Mouse (Mus musculus): ENCODE data around the gene Mitf.

Mitf gene

DNA sequence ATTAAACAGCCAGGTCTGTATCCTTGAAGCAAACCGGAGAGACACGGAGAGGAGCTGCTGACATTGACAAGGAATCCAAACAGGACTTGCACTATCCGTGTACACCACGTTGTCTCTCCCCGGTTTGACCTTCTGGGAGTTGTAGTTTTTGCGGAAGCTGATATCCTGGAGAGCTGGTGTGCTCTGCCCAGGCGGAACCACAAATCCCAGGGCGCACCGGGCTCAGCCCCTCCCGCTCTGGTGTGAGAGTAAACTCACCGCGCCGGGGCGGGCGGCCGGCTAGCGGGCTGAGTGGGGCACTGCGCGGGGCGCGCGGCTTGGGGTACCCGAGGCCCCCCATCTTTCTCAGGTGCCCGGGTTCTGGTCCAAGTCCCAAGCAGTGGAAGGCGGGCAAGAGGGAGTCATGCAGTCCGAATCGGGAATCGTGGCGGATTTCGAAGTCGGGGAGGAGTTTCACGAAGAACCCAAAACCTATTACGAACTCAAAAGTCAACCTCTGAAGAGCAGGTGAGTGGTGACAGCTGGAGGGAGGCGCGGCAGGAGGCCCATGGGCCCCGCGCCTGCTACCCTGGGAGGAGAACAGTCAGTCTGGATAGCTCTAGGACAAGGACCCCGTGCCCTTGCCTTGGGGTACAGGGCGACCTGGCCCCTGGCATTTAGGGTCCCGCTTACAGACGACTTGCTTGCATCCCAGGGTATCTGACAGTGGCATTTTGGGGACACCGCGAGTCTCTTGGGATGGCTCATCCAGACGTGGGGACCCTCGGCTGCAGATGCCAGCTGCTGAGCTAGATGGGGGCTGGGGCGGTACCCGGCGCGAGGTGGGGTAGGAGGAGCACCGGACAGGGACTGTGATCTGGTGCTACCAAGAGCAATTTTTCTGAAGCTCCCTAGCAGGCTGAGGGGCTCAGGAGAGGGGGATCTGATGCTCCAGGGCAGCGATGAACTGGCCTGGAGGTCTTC is at the start of gene Mitf:
Mitf (plus strand) TSS at position 272 of the 963 bp plus-strand sequence.
- peak; percentile 93 to 95 for DNase-seq (ENCODE audit: low spot score in 2 of 2)

DNA sequence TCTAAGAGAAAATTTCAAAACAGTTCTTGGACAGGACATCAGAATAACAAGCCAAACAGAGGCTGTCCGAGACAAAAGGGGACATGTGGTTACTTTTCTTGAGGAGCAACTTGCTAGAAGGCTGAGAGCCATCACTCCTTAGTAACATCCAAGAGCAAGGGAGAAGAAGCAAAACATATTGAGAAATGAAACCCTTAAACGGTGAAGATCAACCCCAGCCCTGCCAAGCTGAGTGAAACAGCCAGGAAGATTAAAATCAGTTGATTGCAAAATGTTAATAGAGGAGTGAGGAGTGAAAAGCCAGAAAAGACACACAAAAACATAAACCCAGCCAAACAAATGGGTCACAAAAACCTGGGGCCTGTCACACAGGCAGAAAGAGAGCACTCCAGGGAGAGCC is 49.5 kb upstream of the Mitf start:
- peak; percentile 49 to 53 for DNase-seq (ENCODE audit: low spot score in 2 of 2)

DNA sequence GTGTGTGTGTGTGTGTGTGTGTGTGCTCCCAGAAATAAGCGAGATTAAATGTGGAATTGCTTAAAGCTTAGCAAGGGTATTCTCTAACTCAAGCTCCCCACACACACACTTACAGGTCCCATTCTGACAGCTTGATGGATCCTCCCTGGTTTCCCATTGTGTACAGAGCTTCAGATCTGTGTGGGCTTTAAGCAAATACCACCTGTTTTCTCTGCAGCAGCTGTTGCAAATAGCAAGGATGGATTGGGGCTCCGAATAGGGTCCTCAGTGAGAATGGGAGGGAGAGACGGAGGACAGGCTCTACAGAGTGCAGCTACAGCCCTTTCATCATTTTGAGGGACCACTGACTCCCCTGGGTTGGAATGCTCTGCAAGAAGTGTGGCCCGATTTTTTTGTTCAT is 48.0 kb upstream of the Mitf start:
- DNase-seq (ENCODE audit: low spot score in 2 of 2) = no peak

DNA sequence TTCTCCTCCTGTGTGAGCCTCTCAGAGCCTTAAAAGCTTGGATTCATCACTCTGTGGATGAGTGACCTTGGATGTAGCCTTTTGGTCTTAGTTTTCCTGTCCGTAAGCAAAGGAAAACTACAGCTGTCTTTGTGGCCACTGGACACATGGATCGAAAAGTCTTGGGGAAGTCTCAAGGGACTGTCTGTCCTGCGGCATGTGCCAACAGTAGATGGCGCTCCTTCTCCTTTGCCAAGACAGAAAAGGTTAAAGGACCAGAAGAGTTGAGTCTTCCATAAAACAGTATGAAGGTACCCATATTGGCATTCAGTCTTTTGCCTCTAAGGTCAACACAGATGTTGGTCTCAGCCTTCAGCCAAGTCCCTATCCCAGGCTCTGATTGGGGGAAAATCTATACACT is 47.6 kb upstream of the Mitf start:
- peak in 1 of 2 experiments; percentile 29 for DNase-seq (ENCODE audit: low spot score in 2 of 2)

DNA sequence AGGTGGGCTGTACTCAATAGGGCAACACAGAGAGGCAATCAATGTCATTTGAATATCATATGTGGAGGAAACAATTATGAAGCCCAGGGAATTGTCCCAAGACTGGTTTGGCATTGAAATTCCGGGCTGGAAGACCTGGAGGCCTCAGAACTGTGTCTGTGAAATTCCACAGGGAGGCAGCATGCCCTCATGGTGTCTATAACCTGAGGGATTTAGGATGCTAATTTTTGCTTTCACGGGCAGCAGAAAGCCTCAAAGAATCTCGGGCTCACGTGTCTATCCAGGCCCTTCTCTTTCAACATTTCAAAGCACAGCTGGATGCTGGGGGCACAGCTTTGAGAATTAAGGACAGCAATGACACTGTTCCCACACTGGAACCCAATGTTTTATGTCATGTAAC is 45.5 kb upstream of the Mitf start:
- DNase-seq (ENCODE audit: low spot score in 2 of 2) = peak in 1 of 2 experiments; percentile 5

DNA sequence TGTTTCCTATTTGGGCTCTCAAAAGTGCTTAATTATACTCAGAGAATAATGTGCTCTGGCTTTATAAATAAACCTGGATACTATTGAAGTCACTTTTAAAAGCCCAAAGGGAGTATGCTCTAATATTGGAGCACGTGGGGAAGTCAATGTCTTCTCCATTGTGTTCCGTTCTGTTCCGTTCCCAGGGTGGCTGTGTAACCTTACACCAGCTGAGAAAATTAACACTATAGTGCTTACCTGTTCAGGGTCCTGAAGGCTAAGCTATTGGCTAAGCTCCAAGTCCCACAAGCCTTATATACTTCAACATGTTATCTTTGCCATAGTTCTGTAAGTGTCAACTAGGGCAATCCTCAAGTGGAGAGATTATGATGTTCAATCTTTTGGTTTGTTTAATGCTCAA is 42.9 kb upstream of the Mitf start:
- DNase-seq (ENCODE audit: low spot score in 2 of 2) = no peak

DNA sequence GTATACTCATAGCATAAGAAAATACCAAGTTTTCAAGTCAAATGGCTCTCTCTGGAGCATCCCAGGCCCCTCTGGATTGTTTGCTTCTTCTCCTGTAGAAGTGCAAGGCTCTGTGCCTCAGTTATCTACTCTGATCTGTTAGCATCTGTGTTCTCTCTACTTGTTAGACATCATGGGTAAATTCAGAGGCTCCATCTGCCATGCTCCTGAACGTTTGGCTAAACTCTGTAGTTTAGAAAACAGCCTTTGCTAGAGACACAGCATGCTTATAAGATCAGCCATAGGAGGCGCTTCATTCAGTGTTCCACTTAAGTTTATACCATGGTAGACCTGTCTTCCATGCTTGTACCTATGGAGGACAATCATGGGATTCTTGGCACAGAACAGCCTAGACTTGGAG is 39.0 kb upstream of the Mitf start:
- no peak for DNase-seq (ENCODE audit: low spot score in 2 of 2)

DNA sequence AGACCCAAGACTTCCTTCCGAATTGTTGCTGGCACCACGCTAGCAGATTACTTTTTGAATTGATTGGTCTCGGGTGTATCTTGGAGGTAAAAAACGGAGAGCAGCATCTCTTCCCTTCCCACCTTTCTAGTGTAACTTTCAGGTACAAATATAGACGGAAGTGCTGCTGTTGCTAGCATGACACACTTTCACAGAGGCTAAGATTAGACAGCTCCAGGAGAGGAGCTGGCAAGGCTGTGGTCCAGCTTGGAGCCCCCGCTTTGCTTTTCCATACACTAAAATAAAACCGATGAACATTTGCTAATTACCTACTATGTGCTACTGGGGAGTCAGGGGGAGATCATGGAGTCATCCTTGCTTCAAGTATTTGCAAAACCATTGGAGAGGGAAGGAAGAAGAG is 37.3 kb upstream of the Mitf start:
- no peak for DNase-seq (ENCODE audit: low spot score in 2 of 2)

DNA sequence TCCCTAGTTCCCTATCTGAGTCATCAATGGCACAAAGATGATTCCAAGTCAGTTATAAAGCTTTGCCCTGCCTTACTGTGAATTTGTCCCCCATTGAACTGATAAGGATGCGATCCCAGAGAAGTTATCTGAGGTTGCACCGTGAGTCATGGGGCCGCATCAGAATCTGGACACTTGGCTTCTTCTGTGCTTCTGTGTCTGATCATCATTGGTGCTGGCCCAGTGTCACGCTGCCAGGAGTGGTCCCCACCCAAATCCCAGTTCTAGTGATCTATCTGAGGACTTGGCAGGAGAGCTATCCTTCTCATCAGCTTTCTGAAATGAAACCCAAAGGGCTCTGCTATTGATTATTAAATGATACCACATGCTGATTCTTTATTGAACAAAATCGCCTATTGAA is 25.5 kb upstream of the Mitf start:
- no peak for DNase-seq (ENCODE audit: low spot score in 2 of 2)

DNA sequence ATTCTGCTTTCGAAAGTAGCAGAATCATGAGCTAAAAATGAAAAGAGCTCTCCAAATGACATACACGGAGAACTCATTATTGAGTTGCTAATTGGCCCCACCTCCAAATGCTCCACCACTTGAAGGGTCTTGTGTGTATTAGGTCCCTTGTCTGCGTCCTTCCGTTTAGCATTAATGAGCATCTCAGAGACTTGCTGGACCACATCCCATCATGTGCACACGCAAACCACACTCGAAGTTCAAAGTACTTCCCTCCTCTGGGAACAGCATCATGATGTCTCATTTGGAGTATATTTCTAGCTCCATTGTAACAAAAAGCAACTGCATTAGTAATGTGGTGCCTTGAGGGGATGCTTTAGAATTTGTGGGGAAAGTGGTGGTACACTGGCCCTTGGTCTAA is 24.6 kb upstream of the Mitf start:
- DNase-seq (ENCODE audit: low spot score in 2 of 2) = no peak

DNA sequence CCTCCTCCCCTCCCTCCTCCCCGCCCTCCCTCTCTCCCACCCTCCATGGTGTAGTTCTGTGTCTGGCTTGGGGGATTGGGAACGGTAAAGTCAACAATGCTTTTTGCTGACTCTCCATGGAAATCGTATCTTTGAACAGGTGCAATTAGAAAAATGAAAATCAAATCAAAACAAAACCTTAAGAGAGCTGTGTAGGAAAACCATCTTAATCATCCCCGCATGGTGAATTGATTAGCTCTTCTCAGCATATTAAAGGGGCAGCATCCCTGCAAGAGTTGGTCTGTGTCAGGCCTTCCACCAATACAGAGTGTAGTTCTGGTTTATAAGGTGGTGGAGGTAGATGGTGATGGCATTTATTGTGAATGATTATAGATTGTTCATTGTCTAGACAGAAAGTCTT is 20.0 kb upstream of the Mitf start:
- no peak for DNase-seq (ENCODE audit: low spot score in 2 of 2)

DNA sequence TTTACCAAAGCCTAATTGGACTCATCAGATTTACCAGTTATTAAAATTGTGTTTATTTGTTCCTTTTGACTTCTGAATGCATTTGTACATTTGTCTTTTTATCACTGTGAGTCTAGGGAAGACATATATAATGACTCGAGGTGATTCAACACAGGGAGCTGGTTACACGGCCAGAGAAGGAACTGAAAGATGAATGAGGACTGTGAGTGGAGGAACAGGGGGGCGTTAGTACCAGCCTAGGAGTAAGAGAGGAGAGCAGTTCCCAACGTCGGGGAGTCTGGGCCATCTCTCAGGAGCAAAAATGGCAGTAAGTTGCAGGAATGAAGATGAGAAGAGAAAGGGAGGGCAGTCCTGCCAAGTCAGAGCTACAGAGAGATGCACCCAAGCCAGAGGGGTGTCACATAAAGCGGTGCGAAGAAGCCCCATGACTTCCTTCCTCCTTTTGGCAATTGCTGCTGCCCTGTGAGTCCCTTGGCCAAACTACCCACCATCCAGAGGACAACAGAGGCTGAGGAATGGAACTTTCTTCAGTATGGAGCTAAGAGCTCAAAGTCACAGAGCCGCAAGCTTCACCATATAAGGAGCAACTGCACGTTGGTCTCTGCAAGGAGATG is 18.4 kb upstream of the Mitf start:
- peak in 1 of 2 experiments; percentile 15 for DNase-seq (ENCODE audit: low spot score in 2 of 2)

DNA sequence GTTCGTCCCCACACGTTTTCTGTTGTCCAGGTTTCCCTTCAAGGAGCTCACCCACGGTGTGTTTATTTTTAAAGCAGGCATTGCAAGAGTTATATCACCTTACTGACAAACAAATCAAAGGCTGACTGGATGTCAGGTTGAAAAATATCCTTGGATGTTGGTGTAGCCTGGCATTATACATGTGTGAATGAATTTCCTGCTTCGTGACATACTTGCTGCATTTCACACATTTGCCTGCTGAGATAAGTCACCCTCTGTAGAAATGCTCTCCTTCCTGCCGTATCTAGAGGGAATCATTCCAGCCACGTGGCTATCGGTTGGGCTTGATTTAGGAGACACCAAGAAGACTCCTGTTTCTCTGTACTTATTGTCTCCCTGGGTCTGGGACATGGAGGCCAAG is 17.2 kb upstream of the Mitf start:
- DNase-seq (ENCODE audit: low spot score in 2 of 2) = no peak

DNA sequence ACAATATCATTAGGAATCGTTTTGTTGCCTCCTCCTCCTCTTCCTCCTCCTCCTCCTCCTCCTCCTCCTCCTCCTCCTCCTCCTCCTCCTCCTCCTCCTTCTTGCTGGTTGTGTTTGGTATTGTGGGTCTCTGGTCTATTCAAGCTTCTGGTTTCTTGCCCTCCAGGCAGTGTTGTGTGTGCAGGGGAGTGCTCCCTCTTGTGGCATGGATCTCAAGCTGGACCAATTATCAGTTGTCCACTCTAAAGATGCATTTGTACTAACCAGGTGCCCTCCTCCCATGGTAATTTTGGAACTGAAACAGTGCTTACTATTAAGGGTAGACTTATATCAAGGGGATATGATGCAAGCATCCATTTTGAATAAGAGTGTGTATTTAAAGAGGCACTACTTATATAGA is 14.7 kb upstream of the Mitf start:
- no peak for DNase-seq (ENCODE audit: low spot score in 2 of 2)

DNA sequence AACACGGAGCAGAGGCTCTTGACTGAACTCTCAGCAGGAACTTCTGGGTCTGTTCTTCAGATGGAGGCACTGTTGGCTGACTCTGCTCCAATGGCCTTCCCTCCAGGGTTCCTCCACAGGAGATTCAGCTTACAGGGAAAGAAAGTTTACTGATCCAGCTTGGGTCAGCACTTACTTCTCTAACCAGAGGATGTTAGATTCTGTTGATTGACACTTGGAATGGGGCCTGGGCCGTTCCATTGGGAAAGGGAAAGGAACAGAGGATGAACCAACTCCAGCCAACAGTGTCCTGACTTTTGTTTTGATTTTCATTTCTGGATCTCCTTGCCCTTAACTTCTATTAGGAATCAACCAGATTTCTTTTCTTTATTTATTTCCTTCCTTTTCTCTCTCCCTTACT is 11.7 kb upstream of the Mitf start:
- DNase-seq (ENCODE audit: low spot score in 2 of 2) = no peak

DNA sequence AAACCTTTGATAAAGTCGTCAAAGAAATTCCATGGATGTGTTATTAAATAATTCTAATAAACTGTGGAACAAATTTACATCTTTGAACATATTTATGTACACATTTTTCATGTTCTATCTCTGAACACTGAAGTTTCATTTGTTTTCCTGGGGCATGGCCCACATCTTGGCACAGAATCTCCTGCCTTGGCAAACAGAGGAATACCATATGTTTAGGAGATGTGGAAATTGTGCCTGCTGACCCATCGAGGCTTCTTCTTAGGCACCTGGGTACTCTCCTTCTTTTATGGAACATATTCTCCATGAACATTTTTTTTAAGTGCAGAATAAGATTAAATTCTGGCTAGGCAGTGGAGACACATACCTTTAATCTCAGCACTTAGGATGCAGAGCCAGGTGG is 6.2 kb upstream of the Mitf start:
- DNase-seq (ENCODE audit: low spot score in 2 of 2) = no peak

DNA sequence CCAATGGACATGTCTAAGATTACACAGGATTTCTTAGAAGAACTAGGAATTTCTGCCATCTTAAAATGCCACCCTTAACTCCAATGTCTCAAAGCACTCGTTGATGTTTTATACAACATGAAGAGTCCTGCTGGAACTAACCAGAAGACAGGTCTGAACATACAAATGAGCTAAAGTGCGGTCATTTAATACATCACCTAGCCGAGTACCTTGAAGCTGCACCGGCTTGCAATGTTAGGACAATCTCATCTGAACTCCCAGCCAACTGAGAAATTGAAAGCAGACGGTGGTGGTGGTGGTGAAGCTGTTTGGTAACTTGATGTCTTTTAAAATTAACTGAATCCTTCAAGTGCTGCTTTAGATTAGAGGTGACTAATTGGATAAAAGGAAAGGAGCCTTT is 801 bp upstream of the Mitf start:
- DNase-seq (ENCODE audit: low spot score in 2 of 2) = no peak

DNA sequence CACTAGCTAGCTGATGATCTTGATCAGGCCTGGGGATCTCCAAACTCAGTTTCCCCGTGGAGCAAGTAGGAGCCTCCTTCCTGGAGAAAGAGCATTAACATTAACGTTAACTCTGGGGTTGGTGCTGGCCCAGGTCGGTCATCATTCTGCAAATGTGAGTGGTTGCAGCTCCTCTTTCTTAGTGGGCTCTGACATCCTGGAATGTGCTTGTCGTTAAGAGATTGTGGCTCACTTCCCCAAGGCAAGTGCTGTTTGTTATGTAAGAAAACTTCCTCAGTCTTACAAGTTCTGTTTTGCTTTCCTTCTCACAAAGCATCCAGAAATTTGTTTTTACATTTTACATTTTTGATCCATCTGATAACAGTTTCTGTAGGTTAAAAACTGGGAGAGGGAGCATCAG is 7.3 kb downstream of the Mitf start:
- DNase-seq (ENCODE audit: low spot score in 2 of 2) = no peak

DNA sequence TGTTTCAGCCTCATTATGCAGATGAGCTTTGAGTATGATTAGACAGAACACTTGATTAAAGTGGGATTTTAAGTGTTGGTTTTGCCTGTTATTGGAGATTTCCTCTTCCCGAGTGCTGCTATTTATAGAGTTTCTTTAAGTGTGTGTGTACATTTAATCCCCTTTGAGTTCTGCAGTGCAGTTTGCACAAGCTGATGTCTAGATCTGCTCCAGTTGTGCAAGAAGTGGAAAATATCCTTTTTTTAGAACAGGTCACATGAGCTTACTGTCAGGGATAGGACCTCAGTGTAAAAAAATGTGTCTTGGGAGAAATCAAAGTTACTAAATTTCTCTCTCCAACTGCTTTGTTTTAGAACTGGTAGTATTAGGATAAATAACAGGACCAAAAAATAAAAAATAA is 8.9 kb downstream of the Mitf start:
- peak in 1 of 2 experiments; percentile 56 for DNase-seq (ENCODE audit: low spot score in 2 of 2)

DNA sequence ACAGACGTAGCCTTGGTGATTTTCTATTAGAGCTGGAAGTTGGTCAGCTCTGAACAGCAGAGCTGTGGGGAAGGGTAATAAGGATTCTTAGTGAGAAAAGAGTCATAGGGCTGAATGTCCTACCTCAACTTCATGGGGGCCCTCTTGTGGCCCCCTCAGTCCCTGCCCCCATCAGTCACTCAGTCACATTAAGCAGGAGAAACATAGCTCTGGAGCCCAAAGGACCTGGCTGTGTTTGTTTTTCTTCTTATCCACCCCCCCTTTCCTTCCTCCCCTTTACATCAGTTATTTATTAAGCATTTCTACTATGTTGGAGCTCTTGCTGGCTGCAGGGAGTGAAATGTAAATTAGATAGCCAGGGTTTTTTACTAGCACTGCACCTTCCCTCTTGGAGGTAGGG is 10.0 kb downstream of the Mitf start:
- DNase-seq (ENCODE audit: low spot score in 2 of 2) = no peak

DNA sequence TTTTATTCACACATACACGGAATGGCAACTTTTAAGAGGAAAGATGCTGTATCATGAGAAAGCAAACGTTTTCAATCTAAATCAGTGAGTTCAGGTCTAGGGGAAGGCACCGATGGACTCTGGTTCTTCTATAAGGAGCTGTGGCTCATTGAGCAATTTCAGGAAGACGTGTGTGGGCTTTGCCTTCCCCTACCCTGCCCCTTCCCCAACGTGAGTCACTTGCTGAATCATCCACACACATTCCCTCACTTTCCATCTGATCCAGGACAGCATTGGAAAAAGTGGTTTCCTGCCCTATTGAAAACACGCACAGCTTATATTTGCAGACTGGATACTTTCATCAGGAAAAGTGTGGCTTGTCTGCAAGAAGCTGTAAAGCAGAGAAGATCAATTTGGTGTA is 11.3 kb downstream of the Mitf start:
- no peak for DNase-seq (ENCODE audit: low spot score in 2 of 2)

DNA sequence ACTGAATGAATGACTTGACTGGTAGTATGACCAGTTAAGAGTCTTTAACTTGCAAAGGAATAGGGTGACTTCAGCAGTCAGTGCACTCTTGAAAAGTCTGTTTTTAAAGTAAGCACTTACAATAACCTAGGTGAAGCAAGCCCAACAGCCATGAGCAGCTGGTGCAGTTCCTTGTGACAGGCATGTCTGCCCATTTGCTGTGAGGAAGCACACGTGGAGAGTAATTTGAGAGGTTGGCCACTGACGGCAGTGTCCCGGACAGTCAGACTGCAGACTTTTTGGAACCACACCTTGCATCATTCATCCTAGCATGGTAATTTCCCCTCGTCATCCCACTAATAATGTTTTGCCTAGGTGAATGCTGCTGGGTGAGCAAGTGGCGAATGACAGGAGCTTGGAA is 12.1 kb downstream of the Mitf start:
- no peak for DNase-seq (ENCODE audit: low spot score in 2 of 2)

DNA sequence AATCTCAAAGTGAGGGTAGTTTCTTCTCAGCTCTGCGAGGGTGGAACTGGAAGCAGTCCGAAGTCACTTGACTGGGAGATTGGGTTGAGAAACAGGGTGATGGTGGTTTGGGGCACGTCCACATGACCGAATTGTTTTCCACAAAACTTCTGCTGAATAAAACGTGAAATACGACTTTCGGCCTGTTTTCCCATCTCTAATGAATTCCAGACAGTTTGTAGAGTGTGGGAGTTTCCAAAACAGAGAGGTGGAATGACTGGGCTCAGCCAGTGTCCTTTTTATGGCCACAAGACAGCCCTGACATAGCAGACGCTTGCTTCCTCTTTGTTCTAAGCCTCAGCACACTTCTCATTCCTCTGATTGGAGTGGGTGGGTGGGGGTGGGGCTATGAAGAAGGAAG is 13.7 kb downstream of the Mitf start:
- DNase-seq (ENCODE audit: low spot score in 2 of 2) = peak in 1 of 2 experiments; percentile 42
